Mouse (Mus musculus) kidney, adult 9 months (tissue): Measurements from ENCODE around the gene Olfr467.
"Not testable (repeated sequence)": the region's sequence is repeated elsewhere in the genome, so short reads cannot be mapped to it uniquely, and the experiment has no call there.

Experiments used
- DNase-seq: peaks from one replicate; pipeline ENCODE4 v3.0.0; 2022

Olfr467 gene

GRCm38 (mm10) chr7:107811963-107812362 lies at the start of gene Olfr467:
Olfr467 (plus strand) TSS chr7:107812263.
- DNase-seq: no peak

DNA sequence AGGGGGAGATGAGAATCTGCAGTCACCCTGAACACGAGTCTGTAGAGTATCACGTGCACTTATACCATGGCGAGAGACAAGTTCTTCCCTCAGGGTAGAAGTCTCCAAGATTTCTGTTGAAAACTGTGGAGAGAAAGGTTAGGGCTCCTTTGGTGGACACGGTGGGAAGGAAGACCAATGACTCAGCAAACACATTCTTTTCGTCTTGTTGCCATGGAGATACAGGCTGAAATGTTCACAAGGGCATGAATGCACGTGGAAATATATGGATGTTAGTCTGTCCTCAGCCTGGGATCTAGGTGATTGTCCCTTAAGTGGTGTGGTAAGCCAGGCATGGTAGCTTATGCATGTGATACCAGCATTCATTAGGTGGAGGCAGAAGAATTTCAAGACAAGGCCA lies 41.3 kb upstream of the Olfr467 start:
- DNase-seq: no peak

GRCm38 (mm10) chr7:107778216-107778615 lies 33.8 kb upstream of the Olfr467 start:
- DNase-seq: no peak

- DNase-seq: peak; percentile 33
Measured at GRCm38 (mm10) chr7:107779611-107780010, 32.5 kb upstream of the Olfr467 start.

GRCm38 (mm10) chr7:107787977-107788620 lies 24.0 kb upstream of the Olfr467 start:
- DNase-seq: peak; percentile 38

DNA sequence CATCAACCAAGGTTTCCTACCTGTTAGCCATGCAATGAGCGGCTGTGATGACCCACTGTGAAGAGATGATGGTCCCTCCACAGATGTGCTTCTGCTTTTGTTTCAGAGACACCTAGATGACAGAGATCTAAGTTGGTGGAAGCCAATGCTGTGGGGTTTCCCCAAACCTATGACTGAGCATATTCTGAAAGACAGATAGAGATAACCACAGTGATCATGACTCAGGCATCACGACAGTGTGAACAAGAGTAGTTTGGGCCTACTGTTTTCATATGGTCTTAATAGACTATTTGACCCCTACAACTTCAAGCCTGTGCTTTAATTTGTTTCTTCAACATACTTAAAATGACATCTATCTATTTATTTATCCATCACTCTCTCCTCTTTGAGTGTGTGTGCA lies 15.6 kb upstream of the Olfr467 start:
- no peak for DNase-seq

- DNase-seq: no peak
Measured at GRCm38 (mm10) chr7:107801108-107801507, 11.0 kb upstream of the Olfr467 start, which contains the start of gene Ovch2. Ovch2 (minus strand) TSS chr7:107801208.

DNA sequence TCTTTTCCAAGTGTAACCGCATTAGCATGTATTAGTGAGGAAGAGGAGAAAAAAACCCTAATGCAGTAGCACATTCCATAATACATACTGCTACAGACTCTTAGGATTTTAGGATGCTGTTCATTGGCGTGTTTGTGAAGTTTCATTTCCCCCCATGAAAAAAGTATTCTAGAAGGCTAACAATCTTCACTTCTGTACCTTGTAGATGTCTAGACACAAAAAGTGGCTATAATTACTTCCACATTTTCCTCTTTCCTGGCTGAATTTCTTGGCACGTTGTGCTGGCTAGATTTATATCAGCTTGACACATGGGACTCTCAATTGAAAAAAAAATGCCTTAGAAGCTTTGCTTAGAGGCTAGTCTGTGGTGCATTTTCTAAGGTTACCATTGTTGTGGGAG lies 9.9 kb upstream of the Olfr467 start:
- no peak for DNase-seq

DNA sequence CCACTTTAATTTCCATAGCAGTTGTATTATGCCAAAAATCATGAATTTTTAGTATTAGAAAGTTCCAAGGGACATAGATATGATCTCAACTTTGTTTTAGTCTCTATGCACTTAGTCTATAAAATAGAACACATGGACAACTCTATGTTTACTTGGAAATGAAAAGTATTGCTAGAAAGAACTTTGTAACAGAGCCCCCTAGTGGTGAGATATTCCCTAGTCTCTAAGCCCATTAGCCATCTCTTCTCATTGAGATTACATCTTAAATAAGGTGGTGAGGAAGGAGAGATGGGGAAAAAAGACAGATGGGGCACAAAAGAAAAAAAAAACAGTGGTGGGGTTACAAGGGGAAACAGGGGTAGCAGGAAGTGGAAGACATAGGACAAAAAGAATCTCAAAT lies 7.4 kb downstream of the Olfr467 start:
- DNase-seq: peak; percentile 9

DNA sequence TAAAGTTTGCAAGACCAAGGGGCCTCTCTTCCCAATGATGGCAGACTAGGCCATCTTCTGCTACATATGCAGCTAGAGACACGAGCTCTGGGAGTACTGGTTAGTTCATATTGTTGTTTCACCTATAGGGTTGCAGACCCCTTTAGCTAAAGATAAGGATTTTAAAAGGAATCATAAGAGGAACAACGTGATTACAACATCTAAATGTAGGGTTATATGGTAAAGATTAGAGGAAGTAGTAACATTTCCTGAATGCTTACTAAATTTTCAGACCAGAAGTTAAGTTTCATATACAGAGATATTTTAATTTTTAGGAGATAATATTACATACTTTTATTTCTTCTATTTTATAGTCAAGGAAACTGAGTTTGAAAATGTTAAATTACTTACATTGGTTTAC lies 11.8 kb downstream of the Olfr467 start:
- DNase-seq: not testable (repeated sequence)

DNA sequence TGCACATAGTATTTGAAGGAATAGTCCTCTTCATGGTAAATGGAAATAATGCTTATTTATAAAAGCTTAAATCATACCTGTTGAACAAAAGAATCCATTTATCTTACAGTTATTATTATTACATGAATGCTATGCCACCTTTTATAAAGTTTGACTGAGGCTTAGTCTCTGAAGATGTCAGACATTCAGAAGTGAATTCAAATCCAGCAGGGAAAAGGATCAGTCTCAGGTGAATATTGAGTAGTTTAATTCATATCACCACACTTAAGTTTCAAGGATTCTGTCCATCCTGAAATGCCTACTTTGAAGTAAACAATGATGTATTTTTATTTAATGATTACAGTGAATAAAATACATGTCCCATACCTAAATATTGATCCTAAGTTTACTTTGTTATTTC lies 13.4 kb downstream of the Olfr467 start, which contains the start of gene Olfr469:
Gene Olfr469, minus strand, starts transcription at position 101 of the 400 bp plus-strand sequence.
- DNase-seq: not testable (repeated sequence)

GRCm38 (mm10) chr7:107841719-107842118 lies 29.7 kb downstream of the Olfr467 start:
- peak; percentile 3 for DNase-seq

DNA sequence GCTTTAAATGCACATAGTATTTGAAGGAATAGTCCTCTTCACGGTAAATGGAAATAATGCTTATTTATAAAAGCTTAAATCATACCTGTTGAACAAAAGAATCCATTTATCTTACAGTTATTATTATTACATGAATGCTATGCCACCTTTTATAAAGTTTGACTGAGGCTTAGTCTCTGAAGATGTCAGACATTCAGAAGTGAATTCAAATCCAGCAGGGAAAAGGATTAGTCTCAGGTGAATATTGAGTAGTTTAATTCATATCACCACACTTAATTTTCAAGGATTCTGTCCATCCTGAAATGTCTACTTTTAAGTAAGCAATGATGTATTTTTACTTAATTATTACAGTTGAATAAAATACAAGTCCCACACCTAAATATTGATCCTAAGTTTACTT lies 35.3 kb downstream of the Olfr467 start, which contains the start of gene Olfr470:
Gene Olfr470, minus strand, starts transcription at position 101 of the 400 bp plus-strand sequence.
- not testable (repeated sequence) for DNase-seq
